Mouse (Mus musculus): ENCODE results near the gene Dnajc17. TPM values are rescaled to one million over a fixed set of nuclear protein-coding genes. Genes with fewer than 3 reads are reported as not detected.
A peak's percentile ranks its signal among the peaks of the same experiment; 100 is the strongest.

Gene Dnajc17
- total RNA-seq, 2 experiments from 2014 or later = 7.7 to 7.8 TPM

- DNase-seq = peak in 1 of 2 experiments; percentile 31
- intact Hi-C loops (cut with DNase I) = loop anchor here (10.0 kb wide), 1 partner anchor 1572 kb away; no protein-coding TSS in a partner anchor
Observed at GRCm38 (mm10) chr2:119202914-119203453, 5.6 kb downstream of the Dnajc17 start.

DNA sequence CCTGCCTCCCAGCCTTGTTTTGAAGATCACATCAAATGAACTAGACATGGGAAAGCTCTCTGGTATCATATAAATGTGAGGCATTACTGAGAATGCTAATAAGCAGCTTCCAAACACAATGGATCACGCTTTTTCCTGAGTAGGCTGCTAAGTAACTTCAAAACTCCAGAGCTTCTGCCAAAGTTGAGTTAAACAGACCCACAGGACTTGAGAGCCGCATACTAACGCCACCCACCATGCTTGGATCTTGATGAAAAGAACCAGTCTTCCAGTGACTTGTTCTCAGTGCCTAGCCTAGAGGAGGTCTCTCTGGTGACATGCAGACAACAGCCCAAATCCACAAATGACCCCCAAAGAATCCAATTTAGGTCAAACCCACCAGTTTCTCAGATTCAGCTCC is 9.7 kb downstream of the Dnajc17 start:
- intact Hi-C loops (cut with DNase I) = no loop called here
- no peak for DNase-seq

DNA sequence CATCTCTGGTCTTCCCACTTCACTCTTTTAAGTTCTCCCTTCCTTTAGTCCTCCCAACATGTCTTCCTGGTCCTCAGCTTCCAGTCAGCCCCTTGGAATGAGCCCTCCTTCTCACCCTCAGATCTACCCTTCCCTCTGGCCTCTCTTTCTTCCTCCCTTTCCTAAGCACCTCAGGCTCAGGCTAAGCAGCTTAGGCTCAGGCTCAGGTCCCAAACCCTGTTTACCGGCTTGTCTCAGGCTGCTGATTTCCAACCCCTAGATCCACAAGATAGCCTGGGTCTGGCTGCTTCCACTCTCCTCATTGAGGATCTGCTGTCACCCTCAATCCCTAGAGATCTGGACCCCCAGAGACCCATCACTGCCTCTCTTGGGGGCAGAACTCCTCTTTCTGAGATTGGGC is 10.5 kb downstream of the Dnajc17 start:
- DNase-seq = no peak
- intact Hi-C loops (cut with DNase I) = no loop called here

DNA sequence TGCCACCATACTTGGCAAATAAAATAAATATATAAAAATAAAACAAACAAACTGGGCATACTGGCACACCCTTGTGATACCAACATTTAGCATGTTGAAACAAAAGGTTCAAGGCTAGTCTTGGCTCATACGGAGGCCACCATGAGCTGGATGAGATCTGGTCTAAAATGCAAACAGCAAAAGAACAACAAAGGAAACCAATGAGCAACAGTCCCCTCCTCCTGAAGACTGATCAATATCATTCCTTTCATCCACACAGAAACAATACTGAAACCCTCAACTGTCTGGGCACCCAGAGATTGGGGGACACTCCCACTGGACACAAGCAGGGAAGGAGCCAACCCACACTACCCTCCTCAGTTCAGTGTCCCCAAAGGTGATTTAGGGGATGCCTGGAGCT is 11.1 kb downstream of the Dnajc17 start:
- no peak for DNase-seq
- intact Hi-C loops (cut with DNase I) = no loop called here

DNA sequence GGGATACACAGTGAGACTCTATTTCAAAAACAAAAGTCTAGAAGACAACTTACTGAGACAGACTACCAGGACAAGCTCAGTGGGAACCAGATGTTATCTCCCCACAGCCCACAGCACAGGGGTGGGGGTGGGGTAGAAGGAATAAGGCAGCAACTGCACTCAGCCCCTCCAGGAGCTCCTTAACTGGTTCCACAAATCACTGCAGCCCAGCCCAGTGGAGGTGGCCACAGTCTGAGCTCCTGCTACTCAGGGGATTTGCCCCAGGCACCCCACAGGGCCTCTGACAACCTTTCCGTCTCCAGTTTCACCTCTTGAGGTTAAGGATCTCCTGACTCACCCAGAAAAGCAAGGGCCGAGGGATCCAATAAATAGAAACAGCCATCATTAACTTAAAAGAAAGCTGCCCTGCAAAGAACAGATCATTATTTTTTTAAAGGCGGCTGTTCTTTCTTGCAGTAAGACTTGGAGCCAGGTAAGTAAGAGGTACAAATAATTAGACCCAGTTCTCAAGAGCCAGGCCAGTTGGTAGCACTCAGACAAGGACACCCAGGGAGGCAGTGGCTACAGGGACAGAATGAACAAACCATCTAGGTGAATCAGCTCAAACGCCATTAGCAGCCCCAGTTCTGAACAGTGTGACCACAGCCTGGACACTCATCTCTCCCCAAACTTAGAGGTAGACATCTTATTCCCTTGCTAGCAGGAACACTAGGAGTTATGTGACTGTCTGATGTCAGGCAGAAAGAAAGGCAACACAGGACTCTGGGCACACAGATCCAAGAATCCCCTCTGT is 12.1 kb downstream of the Dnajc17 start:
- no peak for DNase-seq
- intact Hi-C loops (cut with DNase I) = no loop called here

GRCm38 (mm10) chr2:119194140-119194539 is 14.5 kb downstream of the Dnajc17 start:
- peak; percentile 43 for DNase-seq
- intact Hi-C loops (cut with DNase I) = loop anchor here (5.0 kb wide), 1 partner anchor 37 kb away; the partner anchor contains the start of gene Rmdn3

- intact Hi-C loops (cut with DNase I) = loop anchor here (5.0 kb wide), 1 partner anchor 34 kb away; the partner anchor contains the start of gene Rmdn3
- no peak for DNase-seq
Observed at GRCm38 (mm10) chr2:119190969-119191368, 17.6 kb downstream of the Dnajc17 start.

DNA sequence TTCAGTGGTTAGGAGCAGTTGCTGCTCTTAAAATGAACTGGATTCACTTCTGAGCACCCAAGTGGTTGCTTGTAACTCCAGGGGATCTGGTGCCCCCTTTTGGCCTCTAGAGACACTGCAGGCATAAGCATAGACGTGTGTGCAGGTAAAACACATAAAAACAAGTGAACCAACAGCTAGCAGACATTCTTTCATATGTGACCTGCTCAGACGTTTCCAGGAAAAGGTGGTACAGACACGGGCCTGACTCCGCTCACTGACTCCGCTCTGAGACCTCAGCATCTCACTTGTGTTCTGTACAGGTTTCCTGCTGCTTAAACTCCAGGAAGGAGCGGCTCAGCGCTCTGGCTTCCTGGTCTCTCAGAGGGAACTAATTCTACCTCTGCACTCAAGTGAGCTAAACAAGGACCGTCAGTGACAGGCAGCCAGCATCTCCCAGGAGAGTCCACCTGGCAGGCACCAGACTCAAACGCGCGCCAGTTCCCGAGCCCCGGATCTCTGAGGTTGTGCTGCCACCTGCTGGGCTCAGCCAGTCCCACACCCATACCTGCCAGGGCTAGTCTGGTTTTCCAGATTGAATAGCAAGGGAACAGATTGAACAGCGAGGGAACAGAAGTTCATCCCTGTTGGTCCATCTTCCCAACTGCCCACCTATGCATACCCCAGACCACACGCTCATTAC is 19.4 kb downstream of the Dnajc17 start:
- peak; percentile 82 to 86 for DNase-seq
- intact Hi-C loops (cut with DNase I) = loop anchor here (5.0 to 10.0 kb wide), 4 partner anchors 47 to 284 kb away; partner anchors contain the start of gene Bahd1

GRCm38 (mm10) chr2:119182914-119183313 is 25.7 kb downstream of the Dnajc17 start:
- no peak for DNase-seq
- intact Hi-C loops (cut with DNase I) = loop anchor here (10.0 kb wide), 1 partner anchor 278 kb away; the partner anchor contains the start of gene Bahd1

DNA sequence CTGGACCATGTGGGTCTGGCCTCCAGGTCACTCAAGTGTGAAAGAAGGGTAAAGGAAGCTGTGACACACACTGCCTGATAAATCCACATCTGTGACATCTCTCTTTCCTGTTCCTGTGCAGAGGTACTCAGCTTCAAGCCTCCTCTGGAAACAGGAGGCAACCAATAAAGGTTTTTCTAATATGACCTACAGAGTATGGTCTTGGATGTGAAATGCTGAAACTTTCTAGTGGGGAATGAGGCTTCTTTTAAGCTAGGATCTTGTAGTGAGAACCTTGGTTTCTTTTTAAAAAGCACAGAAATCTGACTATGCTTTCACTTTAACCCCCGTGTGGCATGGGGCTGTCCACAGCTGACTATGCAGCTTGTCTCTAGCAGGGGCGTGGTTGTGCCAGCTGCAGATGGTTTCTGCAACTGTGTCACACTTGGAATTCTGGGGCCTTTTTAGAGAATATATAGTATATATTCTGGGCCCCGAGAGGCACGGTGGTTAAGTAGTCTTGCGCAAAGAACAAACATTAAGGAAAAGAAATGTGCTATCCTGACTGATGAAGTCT is 31.1 kb downstream of the Dnajc17 start:
- DNase-seq = no peak
- intact Hi-C loops (cut with DNase I) = no loop called here

DNA sequence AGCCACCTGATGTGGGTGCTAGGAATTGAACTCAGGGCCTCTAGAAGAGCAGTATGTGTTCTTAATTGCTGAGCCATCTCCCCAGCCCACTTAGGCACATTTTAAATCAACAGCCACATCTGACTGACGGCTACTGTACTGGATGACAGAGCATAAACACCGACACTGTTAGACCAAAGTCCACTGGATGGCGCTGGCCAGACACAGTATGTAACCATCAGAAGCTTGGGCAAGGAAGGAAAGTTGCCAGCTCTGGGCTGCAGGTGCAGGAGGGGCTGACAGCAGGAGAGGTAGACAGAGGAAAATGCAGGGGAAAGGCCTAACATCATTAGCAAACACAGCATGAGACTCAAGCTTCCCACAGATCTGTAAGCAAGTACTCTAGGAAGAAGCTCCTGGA is 31.8 kb downstream of the Dnajc17 start:
- intact Hi-C loops (cut with DNase I) = no loop called here
- no peak for DNase-seq

- no peak for DNase-seq
Observed at GRCm38 (mm10) chr2:119175614-119176013, 33.0 kb downstream of the Dnajc17 start.

DNA sequence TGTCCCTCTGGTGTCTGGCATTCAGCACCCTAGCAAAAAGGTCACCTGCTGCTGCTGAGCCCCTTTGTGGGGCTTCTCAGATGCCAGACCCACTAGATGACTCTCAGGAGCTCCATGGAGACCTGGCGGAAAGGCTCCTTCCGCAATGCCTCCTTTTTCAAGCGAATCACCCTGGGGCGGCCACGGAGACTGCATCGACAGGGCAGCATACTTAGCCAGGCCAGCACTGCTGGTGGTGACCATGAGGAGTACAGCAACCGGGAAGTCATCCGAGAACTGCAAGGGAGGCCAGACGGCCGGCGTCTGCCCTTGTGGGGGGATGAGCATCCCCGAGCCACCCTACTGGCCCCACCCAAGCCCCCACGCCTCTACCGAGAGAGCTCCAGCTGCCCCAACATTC is 33.7 kb downstream of the Dnajc17 start:
- no peak for DNase-seq
- intact Hi-C loops (cut with DNase I) = no loop called here

More at GRCm38 (mm10) chr2:119175614-119176013, 33.0 kb downstream of the Dnajc17 start:
- intact Hi-C loops (cut with DNase I) = no loop called here

DNA sequence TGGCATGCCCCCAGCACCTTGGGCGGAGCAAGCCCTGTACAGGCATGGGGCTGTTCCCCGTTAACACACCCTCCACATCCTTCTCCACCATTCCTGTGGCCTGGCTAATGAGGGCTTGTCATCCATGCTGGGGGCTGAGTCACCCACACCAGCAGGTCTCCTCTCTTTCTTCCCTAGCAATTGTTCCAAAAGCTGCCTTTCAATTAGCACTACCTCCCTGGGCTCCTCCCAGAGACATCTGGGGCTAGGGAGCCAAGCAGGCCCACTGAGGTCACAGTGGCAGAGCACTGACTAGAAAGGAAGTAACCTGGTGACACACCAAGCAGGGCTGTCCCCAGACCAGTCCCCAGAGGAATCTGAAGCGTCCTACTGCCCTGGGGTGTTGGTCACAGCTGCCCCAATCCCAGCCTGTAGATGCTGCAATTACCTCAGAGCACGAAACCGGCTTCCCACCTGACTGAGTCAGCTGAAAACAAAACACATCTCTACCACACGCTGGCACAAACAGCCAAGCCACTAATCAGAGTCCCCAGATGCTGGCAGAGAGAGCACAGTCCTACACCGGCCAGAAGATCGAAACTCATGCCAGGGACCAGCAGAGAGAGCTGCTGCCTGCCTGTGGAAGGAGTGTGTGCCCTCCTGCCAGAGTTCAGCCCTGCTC is 34.5 kb downstream of the Dnajc17 start, which contains the start of gene Gm14137:
Gene Gm14137 (plus strand): TSS at position 519 of the 661 bp plus-strand sequence.
- intact Hi-C loops (cut with DNase I) = no loop called here
- DNase-seq = no peak

GRCm38 (mm10) chr2:119172862-119173576 is 35.6 kb downstream of the Dnajc17 start:
- intact Hi-C loops (cut with DNase I) = no loop called here
- peak in 1 of 2 experiments; percentile 44 for DNase-seq

GRCm38 (mm10) chr2:119172446-119172845 is 36.1 kb downstream of the Dnajc17 start:
- intact Hi-C loops (cut with DNase I) = no loop called here
- no peak for DNase-seq

DNA sequence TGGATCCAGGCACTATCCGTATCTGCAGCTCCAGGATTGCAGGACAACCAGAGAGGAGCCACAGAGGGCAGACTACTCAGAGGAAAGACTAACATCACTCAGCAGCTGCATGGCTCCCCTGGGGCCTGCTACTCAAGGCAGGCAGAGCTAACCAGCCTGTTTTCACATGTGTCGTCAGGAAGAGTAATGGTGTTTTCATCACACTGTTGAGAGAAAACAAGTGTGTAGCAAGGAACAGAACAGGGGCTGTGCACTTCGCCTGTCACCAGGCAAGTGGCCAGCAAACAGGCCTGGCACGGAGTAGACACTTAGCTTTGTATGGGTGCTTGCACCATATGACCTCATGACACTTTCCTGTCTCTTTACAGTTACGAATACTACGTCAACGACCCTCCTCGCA is 37.0 kb downstream of the Dnajc17 start:
- intact Hi-C loops (cut with DNase I) = no loop called here

GRCm38 (mm10) chr2:119170282-119170681 is 38.3 kb downstream of the Dnajc17 start:
- no peak for DNase-seq
- intact Hi-C loops (cut with DNase I) = no loop called here

More for the DNA sequence above, 37.0 kb downstream of the Dnajc17 start:
- no peak for DNase-seq

DNA sequence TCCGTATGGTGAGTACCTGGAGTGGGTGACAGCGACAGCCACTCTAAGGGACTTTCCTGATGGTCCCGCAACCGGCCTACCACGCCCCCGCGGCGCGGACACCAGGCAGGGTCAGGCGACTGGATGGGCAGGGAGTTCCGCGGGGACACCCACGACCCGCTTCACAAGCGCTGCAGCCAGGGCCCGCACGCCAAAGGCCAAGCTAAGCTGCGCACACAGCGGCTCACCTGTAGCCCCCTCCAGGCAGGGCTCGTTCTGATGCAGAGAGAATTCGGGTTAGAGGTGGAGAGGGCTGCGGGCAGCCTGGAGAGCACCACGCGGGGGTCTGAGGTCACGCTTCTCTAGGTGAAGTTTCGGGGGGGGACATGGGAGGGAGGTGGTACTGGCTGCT is 40.7 kb downstream of the Dnajc17 start:
- intact Hi-C loops (cut with DNase I) = loop anchor here (5.0 kb wide), 1 partner anchor 56 kb away; the partner anchor contains the start of gene Rad51
- DNase-seq = no peak

Data from gastrocnemius, postnatal 36 days (tissue).